Mouse (Mus musculus) heart, embryonic 14.5 days (tissue): ENCODE data around the gene Ccdc124. TPM values are rescaled to one million over a fixed set of nuclear protein-coding genes. Genes with fewer than 3 reads are reported as not detected.
A peak's percentile ranks its signal among the peaks of the same experiment; 100 is the strongest.

Experiments
- ATAC-seq: fragments of 200-750 bp; cut with Nextera tagmentation; 2 replicates; pipeline ENCODE4 v1.8.0; 2017; ENCODE audit warnings: low read depth, moderate TSS enrichment; ENCODE audit not compliant: insufficient number of reproducible peaks, insufficient read depth, low FRiP score
- H3K27ac ChIP-seq, 2 experiments: fragments of 200-500 bp in 1 of 2; fragments of 300-500 bp in 1 of 2; sonication (generic) in 1 of 2; replicated peaks in 1 of 2; 2 replicates each; pipeline ENCODE4 v1.5.1; 2012 to 2014; ENCODE audit warnings: low read depth in 2 of 2, low read length in 2 of 2, control low read depth in 1 of 2, mild to moderate bottlenecking in 1 of 2, mixed read lengths in 1 of 2; ENCODE audit not compliant: control insufficient read depth in 1 of 2, insufficient read depth in 1 of 2
- H3K27me3 ChIP-seq: fragments of 300-500 bp; sonication (generic); 2 replicates; pipeline ENCODE4 v1.6.1; 2014; ENCODE audit warnings: mild to moderate bottlenecking, low read length, control low read depth; ENCODE audit not compliant: control insufficient read depth, insufficient read depth
- H3K36me3 ChIP-seq: fragments of 300-500 bp; sonication (generic); 2 replicates; pipeline ENCODE4 v1.6.1; 2014; ENCODE audit warnings: mild to moderate bottlenecking, control low read depth, low read length, mixed read lengths; ENCODE audit not compliant: control insufficient read depth, insufficient read depth
- H3K4me1 ChIP-seq, 2 experiments: fragments of 200-500 bp in 1 of 2; fragments of 300-500 bp in 1 of 2; sonication (generic) in 1 of 2; 2 replicates each; pipeline ENCODE4 v1.6.1; 2012 to 2014; ENCODE audit warnings: low read length in 2 of 2, control low read depth in 1 of 2, mixed read lengths in 1 of 2; ENCODE audit not compliant: control insufficient read depth in 2 of 2, insufficient read depth in 2 of 2
- H3K4me2 ChIP-seq: fragments of 300-500 bp; sonication (generic); 2 replicates; pipeline ENCODE4 v1.6.1; 2014; ENCODE audit warnings: mild to moderate bottlenecking, low read length
- H3K4me3 ChIP-seq, 2 experiments: fragments of 200-500 bp in 1 of 2; fragments of 300-500 bp in 1 of 2; sonication (generic) in 1 of 2; 2 replicates each; pipeline ENCODE4 v1.5.1; 2012 to 2014; ENCODE audit warnings: low read length in 2 of 2, mild to moderate bottlenecking in 2 of 2, control low read depth in 1 of 2, low read depth in 1 of 2, moderate library complexity in 1 of 2; ENCODE audit not compliant: control insufficient read depth in 1 of 2, insufficient read depth in 1 of 2
- H3K9ac ChIP-seq: fragments of 300-500 bp; sonication (generic); 2 replicates; pipeline ENCODE4 v1.6.1; 2014; ENCODE audit warnings: mild to moderate bottlenecking, low read length
- H3K9me3 ChIP-seq: fragments of 300-500 bp; sonication (generic); 2 replicates; pipeline ENCODE4 v1.6.1; 2016; ENCODE audit warnings: low read length, control low read depth; ENCODE audit not compliant: control insufficient read depth
- WGBS: fragments of 180-500 bp; shearing (Covaris S2); extraction: QIAGEN DNeasy Blood & Tissue Kit; methylation state at CpG from one replicate; pipeline ENCODE4 v1.1.7; 2014; 5-methylcytosine and 5-hydroxymethylcytosine counted together
- polyA plus RNA-seq: library from polyadenylated mRNA; unstranded; fragments of >200 nt; fragmentation: Nextera tagmentation; extraction: Ambion mirVana; gene quantifications from 2 replicates; pipeline ENCODE4 v1.2.1, GENCODE M21; 2014

Gene Ccdc124
- polyA plus RNA-seq, 1 experiment from 2014 or later = 78.5 TPM

GRCm38 (mm10) chr8:70868559-70869198, 5.1 kb downstream of the Ccdc124 start:
- WGBS = 36% methylated on average over 40 of the region's 40 CpGs
- Histone ChIP-seq H3K9ac (no peak overlapping the region), H3K27me3 (peaks cover 9% of the 10 kb centered on the region; the same call in 1 of the 2 replicates), H3K9me3 (no peaks in the 10 kb centered on the region), H3K4me1 (peaks cover 21 to 29% of the 10 kb centered on the region in 2 experiments), H3K36me3 (peaks cover 10% of the 10 kb centered on the region), H3K4me3 (no peak overlapping the region), H3K27ac (no peak overlapping the region), H3K4me2 (peak overlapping the region; percentile 32; the same call in 1 of the 2 replicates)
- ATAC-seq = no peak

- H3K4me3 ChIP-seq = no peak overlapping the region
Observed at GRCm38 (mm10) chr8:70866566-70866965, 7.2 kb downstream of the Ccdc124 start.

DNA sequence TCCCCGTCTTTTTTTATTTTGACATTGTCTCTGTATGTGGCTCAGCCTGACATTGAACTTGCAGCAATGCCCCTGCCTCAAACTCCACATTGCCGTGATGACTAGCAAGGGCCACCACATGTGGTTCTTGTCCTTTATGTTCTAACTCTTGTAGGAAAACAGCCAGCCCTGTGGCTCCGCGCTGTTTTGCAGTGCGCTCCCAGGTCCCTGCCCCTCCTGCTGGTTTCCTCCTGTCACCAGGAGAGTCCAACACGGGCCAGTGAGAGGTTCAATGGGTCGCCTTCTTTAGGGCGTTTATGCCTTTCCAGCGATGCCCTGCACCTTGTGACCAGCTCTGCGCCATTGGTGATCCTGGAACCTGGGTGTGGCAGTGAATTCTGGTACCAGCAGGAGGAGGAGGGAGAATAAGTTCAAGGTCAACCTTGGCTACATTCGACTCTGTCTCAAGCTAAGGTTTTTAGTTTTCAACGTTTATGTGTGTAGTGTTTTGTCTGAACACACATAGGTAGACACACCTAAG, 7.7 kb downstream of the Ccdc124 start:
- Histone ChIP-seq H3K9ac (peak overlapping the region; percentile 55), H3K4me2 (peak overlapping the region; percentile 95), H3K27ac (peak overlapping the region; percentile 66 to 73), H3K9me3 (no peaks in the 10 kb centered on the region), H3K4me3 (peak overlapping the region; percentile 51 to 69), H3K4me1 (peaks cover 23 to 38% of the 10 kb centered on the region in 2 experiments), H3K36me3 (peaks cover 10% of the 10 kb centered on the region), H3K27me3 (peaks cover 32% of the 10 kb centered on the region)
- 5% methylated on average over 12 of the region's 12 CpGs for WGBS
- no peak for ATAC-seq

More at GRCm38 (mm10) chr8:70866566-70866965, 7.2 kb downstream of the Ccdc124 start:
- Histone ChIP-seq H3K9ac (no peak overlapping the region), H3K9me3 (no peaks in the 10 kb centered on the region), H3K27ac (no peak overlapping the region), H3K4me1 (peaks cover 25 to 40% of the 10 kb centered on the region in 2 experiments), H3K4me2 (peak overlapping the region; percentile 95; the same call in 1 of the 2 replicates), H3K27me3 (peaks cover 28% of the 10 kb centered on the region), H3K36me3 (peaks cover 10% of the 10 kb centered on the region)
- no peak for ATAC-seq
- WGBS = 80% methylated on average over 7 of the region's 7 CpGs

DNA sequence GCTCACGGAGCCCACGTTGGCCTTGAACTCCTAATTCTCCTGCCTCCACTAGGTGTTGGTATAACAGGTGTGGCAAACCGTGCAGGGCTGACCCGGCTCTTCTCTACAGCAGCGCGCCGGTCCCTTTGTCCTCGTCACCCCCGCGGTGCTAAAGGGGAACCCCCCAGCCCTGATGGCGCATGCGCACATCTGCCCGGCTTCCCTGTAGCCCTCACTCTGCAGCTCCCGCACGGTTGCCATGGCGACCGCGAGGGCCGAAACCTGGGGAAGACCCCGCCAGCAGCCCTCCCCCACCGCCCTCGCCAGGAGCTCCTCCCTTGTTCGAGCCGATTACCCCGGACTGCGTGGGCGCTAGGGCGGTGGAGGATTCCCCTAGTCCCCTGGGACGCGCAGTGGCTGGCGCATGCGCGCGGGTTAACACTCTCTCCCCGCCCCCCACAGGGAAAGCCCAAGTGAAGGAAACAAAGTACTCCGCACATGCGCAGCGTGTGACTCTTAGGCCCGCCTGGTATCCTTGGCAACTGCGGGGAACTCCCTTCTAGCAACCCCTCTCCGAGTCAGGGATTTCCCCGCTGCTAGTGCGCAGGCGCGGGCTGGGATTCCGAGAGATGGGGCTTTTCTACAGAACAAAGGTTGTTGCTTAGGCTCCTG, 8.3 kb downstream of the Ccdc124 start:
- H3K9ac ChIP-seq = peak overlapping the region; percentile 78
- H3K9me3 ChIP-seq = no peaks in the 10 kb centered on the region
- peaks cover 32% of the 10 kb centered on the region for H3K27me3 ChIP-seq
- peaks cover 10% of the 10 kb centered on the region for H3K36me3 ChIP-seq
- H3K4me2 ChIP-seq = peak overlapping the region; percentile 95
- WGBS = under 1% methylated on average over 46 of the region's 46 CpGs
- peaks cover 20 to 36% of the 10 kb centered on the region in 2 experiments for H3K4me1 ChIP-seq
- peak; percentile 88 for ATAC-seq
- peak overlapping the region; percentile 51 to 69 for H3K4me3 ChIP-seq
- peak overlapping the region; percentile 66 to 84 for H3K27ac ChIP-seq

- WGBS = 2% methylated on average over 24 of the region's 24 CpGs
- Histone ChIP-seq H3K4me3 (peak overlapping the region; percentile 51 to 69), H3K4me2 (peak overlapping the region; percentile 95), H3K36me3 (peaks cover 10% of the 10 kb centered on the region), H3K27ac (peak overlapping the region; percentile 44 to 84), H3K9ac (peak overlapping the region; percentile 78), H3K4me1 (peaks cover 20 to 36% of the 10 kb centered on the region in 2 experiments), H3K9me3 (no peaks in the 10 kb centered on the region), H3K27me3 (peaks cover 32% of the 10 kb centered on the region)
- no peak for ATAC-seq
Observed at GRCm38 (mm10) chr8:70864712-70865221, 9.0 kb downstream of the Ccdc124 start.

GRCm38 (mm10) chr8:70863956-70864711, 9.6 kb downstream of the Ccdc124 start:
- WGBS = 2% methylated on average over 46 of the region's 46 CpGs

More at GRCm38 (mm10) chr8:70863956-70864711, 9.6 kb downstream of the Ccdc124 start:
- peak overlapping the region; percentile 78 for H3K9ac ChIP-seq
- peak overlapping the region; percentile 95 for H3K4me2 ChIP-seq
- H3K4me1 ChIP-seq = peaks cover 20 to 33% of the 10 kb centered on the region in 2 experiments
- peaks cover 10% of the 10 kb centered on the region for H3K36me3 ChIP-seq
- H3K4me3 ChIP-seq = peak overlapping the region; percentile 39 to 69
- no peak for ATAC-seq
- H3K27me3 ChIP-seq = peaks cover 32% of the 10 kb centered on the region
- no peaks in the 10 kb centered on the region for H3K9me3 ChIP-seq
- H3K27ac ChIP-seq = peak overlapping the region in 1 of 2 experiments; percentile 84; a peak in 2 of 4 replicates
